Mouse (Mus musculus): Measurements from ENCODE around the gene Tango6.
"Not testable (repeated sequence)": the region's sequence is repeated elsewhere in the genome, so short reads cannot be mapped to it uniquely, and the experiment has no call there.

The Tango6 gene

GRCm38 (mm10) chr8:106761317-106761716, 78.4 kb downstream of the Tango6 start:
- DNase-seq (ENCODE audit: low spot score in 2 of 2) = no peak

- no peak for DNase-seq (ENCODE audit: low spot score in 2 of 2)
Observed at GRCm38 (mm10) chr8:106761867-106762523, 79.1 kb downstream of the Tango6 start.

- DNase-seq (ENCODE audit: low spot score in 2 of 2) = no peak
Observed at GRCm38 (mm10) chr8:106764529-106764928, 81.7 kb downstream of the Tango6 start.

- no peak for DNase-seq (ENCODE audit: low spot score in 2 of 2)
Observed at GRCm38 (mm10) chr8:106765570-106765969, 82.7 kb downstream of the Tango6 start.

GRCm38 (mm10) chr8:106766736-106767135, 83.9 kb downstream of the Tango6 start:
- no peak for DNase-seq (ENCODE audit: low spot score in 2 of 2)

GRCm38 (mm10) chr8:106769147-106769805, 86.4 kb downstream of the Tango6 start:
- DNase-seq (ENCODE audit: low spot score in 2 of 2) = no peak

- DNase-seq (ENCODE audit: low spot score in 2 of 2) = no peak
Observed at GRCm38 (mm10) chr8:106770596-106771179, 87.8 kb downstream of the Tango6 start.

GRCm38 (mm10) chr8:106772094-106772493, 89.2 kb downstream of the Tango6 start:
- no peak for DNase-seq (ENCODE audit: low spot score in 2 of 2)

- no peak for DNase-seq (ENCODE audit: low spot score in 2 of 2)
Observed at GRCm38 (mm10) chr8:106772501-106772900, 89.6 kb downstream of the Tango6 start.

- DNase-seq (ENCODE audit: low spot score in 2 of 2) = no peak
Observed at GRCm38 (mm10) chr8:106774567-106775320, 91.9 kb downstream of the Tango6 start.

- no peak for DNase-seq (ENCODE audit: low spot score in 2 of 2)
Observed at GRCm38 (mm10) chr8:106789623-106790022, 106.8 kb downstream of the Tango6 start.

GRCm38 (mm10) chr8:106794820-106795219, 112.0 kb downstream of the Tango6 start:
- DNase-seq (ENCODE audit: low spot score in 2 of 2) = no peak

- DNase-seq (ENCODE audit: low spot score in 2 of 2) = no peak
Observed at GRCm38 (mm10) chr8:106799821-106800220, 117.0 kb downstream of the Tango6 start.

GRCm38 (mm10) chr8:106801261-106801660, 118.4 kb downstream of the Tango6 start:
- no peak for DNase-seq (ENCODE audit: low spot score in 2 of 2)

- not testable (repeated sequence) for DNase-seq (ENCODE audit: low spot score in 2 of 2)
Observed at GRCm38 (mm10) chr8:106802384-106803137, 119.7 kb downstream of the Tango6 start.

GRCm38 (mm10) chr8:106805859-106806258, 123.0 kb downstream of the Tango6 start:
- no peak for DNase-seq (ENCODE audit: low spot score in 2 of 2)

- DNase-seq (ENCODE audit: low spot score in 2 of 2) = no peak
Observed at GRCm38 (mm10) chr8:106807461-106807860, 124.6 kb downstream of the Tango6 start.

- no peak for DNase-seq (ENCODE audit: low spot score in 2 of 2)
Observed at GRCm38 (mm10) chr8:106809726-106810125, 126.9 kb downstream of the Tango6 start.

- DNase-seq (ENCODE audit: low spot score in 2 of 2) = no peak
Observed at GRCm38 (mm10) chr8:106810406-106810805, 127.5 kb downstream of the Tango6 start.

GRCm38 (mm10) chr8:106812560-106812959, 129.7 kb downstream of the Tango6 start:
- no peak for DNase-seq (ENCODE audit: low spot score in 2 of 2)

- no peak for DNase-seq (ENCODE audit: low spot score in 2 of 2)
Observed at GRCm38 (mm10) chr8:106816431-106817170, 133.7 kb downstream of the Tango6 start.
